Mouse (Mus musculus) kidney, adult 2 months (tissue): Measurements from ENCODE around the gene Akt1.

Source experiments
- CTCF ChIP-seq: fragments of 200-500 bp; conservative IDR thresholded peaks from 2 replicates; pipeline ENCODE4 v1.5.1; 2011; ENCODE audit warnings: low read depth, mild to moderate bottlenecking, control low read depth, low read length, moderate library complexity, mixed read lengths; ENCODE audit not compliant: insufficient read depth, insufficient read length
- POLR2A ChIP-seq: fragments of 200-500 bp; IDR thresholded peaks from one replicate; pipeline ENCODE4 v1.6.1; 2011; ENCODE audit warnings: low read depth, low read length, control low read depth

- TF ChIP-seq POLR2A (no peak), CTCF (no peak)
Observed at GRCm38 (mm10) chr12:112651778-112652439, 22.8 kb downstream of the Akt1 start.
